Mouse (Mus musculus): Measurements from ENCODE around the gene 1810049J17Rik.

- TF ChIP-seq MAX (IDR thresholded peaks at IDR 0.05; ENCODE audit: low read length) (no peak), CTCF (IDR thresholded peaks at IDR 0.05 in 2 of 3, conservative IDR thresholded peaks at IDR 0.05 in 1 of 3; ENCODE audit: control insufficient read depth in 1 of 3, insufficient read depth in 1 of 3, low read depth in 2 of 3, low read length in 3 of 3, poor library complexity in 1 of 3, severe bottlenecking in 1 of 3) (no peak), SIN3A (IDR thresholded peaks at IDR 0.05; ENCODE audit: low read length) (no peak), POLR2A (IDR thresholded peaks at IDR 0.05; ENCODE audit: control insufficient read depth in 1 of 2, insufficient read depth in 1 of 2, low read depth in 1 of 2, low read length in 2 of 2, poor library complexity in 1 of 2) (no peak), MAFK (IDR thresholded peaks at IDR 0.05; ENCODE audit: borderline replicate concordance, low read depth, low read length) (no peak), HCFC1 (IDR thresholded peaks at IDR 0.05; ENCODE audit: low read depth, low read length) (no peak), SMC3 (IDR thresholded peaks at IDR 0.05; ENCODE audit: low read depth, low read length) (no peak), NELFE (IDR thresholded peaks at IDR 0.05; ENCODE audit: low read depth, low read length) (no peak), BHLHE40 (IDR thresholded peaks at IDR 0.05; ENCODE audit: borderline replicate concordance, low read depth, low read length) (no peak), TAL1 (IDR thresholded peaks at IDR 0.05; ENCODE audit: low read length) (no peak), EP300 (IDR thresholded peaks at IDR 0.05; ENCODE audit: low read depth in 1 of 2, low read length in 2 of 2) (no peak), RAD21 (IDR thresholded peaks at IDR 0.05; ENCODE audit: low read depth, low read length) (no peak), UBTF (IDR thresholded peaks at IDR 0.05; ENCODE audit: borderline replicate concordance, insufficient read depth, low read depth, low read length) (no peak)
Observed at GRCm38 (mm10) chr15:12318451-12318850, 3.2 kb downstream of the 1810049J17Rik start.

All from MEL (cell line).